Mouse (Mus musculus) urinary bladder, adult 2 months (tissue): ENCODE measurements around the gene Med28. TPM values are rescaled to one million over a fixed set of nuclear protein-coding genes. Genes with fewer than 3 reads are reported as not detected.

Experiments
- polyA plus RNA-seq: library from polyadenylated mRNA; depleted of rRNA; stranded (reverse); fragments of >200 nt; gene quantifications from 2 replicates; pipeline ENCODE4 v1.2.3, GENCODE M21; 2012; rRNA removed

The Med28 gene
- polyA plus RNA-seq, 1 experiment: 119 TPM

Other genes starting within 250 kb of the Med28 start
- 66.4 and 68.1 TPM in 2 replicates for gene Qdpr, start 70.0 kb upstream of the Med28 start, polyA plus RNA-seq
- not detected in 2 replicates for gene Clrn2, start 66.5 kb upstream of the Med28 start, polyA plus RNA-seq
- 34.2 and 40.0 TPM in 2 replicates for gene Lap3, start 26.9 kb upstream of the Med28 start, polyA plus RNA-seq
- gene Fam184b, start 119.4 kb downstream of the Med28 start, polyA plus RNA-seq: 0.01 and 0.03 TPM in 2 replicates
- gene Ncapg, start 149.7 kb downstream of the Med28 start, polyA plus RNA-seq: 0.97 and 1.2 TPM in 2 replicates